In genomic region chr7:80186021-80186420, GRCm38 (mm10) we compare ENCODE assay signal across 8 mouse cellular contexts. TPM values are rescaled to one million over a fixed set of nuclear protein-coding genes. Genes with fewer than 3 reads are reported as not detected.
DNase-seq lines count a peak whose midpoint lies in the region; ATAC-seq and TF ChIP-seq lines count a peak whose summit lies in the region.

No protein-coding gene starts in this region.

- peak overlapping the region; percentile 86 for H3K27ac ChIP-seq in hindbrain, embryonic 11.5 days (ENCODE audit: low read depth, low read length)
- H3K27ac ChIP-seq in limb, embryonic 15.5 days, result no peak overlapping the region
- peak overlapping the region; percentile 41 for H3K27ac ChIP-seq in spleen, adult 2 months (ENCODE audit: insufficient read depth, low read length)

- no peaks in the 10 kb centered on the region for H3K9me3 ChIP-seq in hindbrain, embryonic 11.5 days (ENCODE audit: control insufficient read depth, low read length)
- H3K9me3 ChIP-seq in limb, embryonic 15.5 days, result no peaks in the 10 kb centered on the region

- H3K4me1 ChIP-seq in hindbrain, embryonic 11.5 days (replicated peaks; ENCODE audit: control insufficient read depth, insufficient read depth, low read length), result peaks cover 12% of the 10 kb centered on the region
- H3K4me1 ChIP-seq in limb, embryonic 15.5 days, result peaks cover 27% of the 10 kb centered on the region
- H3K4me1 ChIP-seq in spleen, adult 2 months (ENCODE audit: control insufficient read depth, insufficient read depth, insufficient read length), result peaks cover 40% of the 10 kb centered on the region

- H3K9ac ChIP-seq in hindbrain, embryonic 11.5 days (ENCODE audit: low read depth, low read length), result peak overlapping the region; percentile 66
- H3K9ac ChIP-seq in limb, embryonic 15.5 days, result no peak overlapping the region

- no peaks in the 10 kb centered on the region for H3K36me3 ChIP-seq in hindbrain, embryonic 11.5 days (ENCODE audit: control insufficient read depth, insufficient read depth, low read length)
- H3K36me3 ChIP-seq in limb, embryonic 15.5 days, result no peaks in the 10 kb centered on the region
- H3K36me3 ChIP-seq in spleen, adult 2 months (ENCODE audit: control insufficient read depth, insufficient read depth, low read length), result no peaks in the 10 kb centered on the region

- peak overlapping the region; percentile 44; the same call in 1 of the 2 replicates for H3K4me3 ChIP-seq in hindbrain, embryonic 11.5 days (ENCODE audit: low read depth, low read length)
- peak overlapping the region; percentile 50 for H3K4me3 ChIP-seq in limb, embryonic 15.5 days
- no peak overlapping the region for H3K4me3 ChIP-seq in spleen, adult 2 months (ENCODE audit: extremely low read depth, insufficient read depth, insufficient read length)

- H3K4me2 ChIP-seq in hindbrain, embryonic 11.5 days (replicated peaks; ENCODE audit: low read depth, low read length), result peak overlapping the region; percentile 70
- peak overlapping the region; percentile 85 for H3K4me2 ChIP-seq in limb, embryonic 15.5 days

- TF ChIP-seq CTCF in spleen, adult 2 months (IDR thresholded peaks at IDR 0.05; ENCODE audit: extremely low read depth, insufficient read depth, insufficient read length, insufficient replicate concordance), result no peak

- WGBS in hindbrain, embryonic 11.5 days, result 13% methylated on average over 8 of the region's 8 CpGs
- WGBS in limb, embryonic 15.5 days, result 28% methylated on average over 8 of the region's 8 CpGs
- 78% methylated on average over 8 of the region's 8 CpGs for WGBS in spleen, adult 2 months

- no peak for TF ChIP-seq POLR2A in spleen, adult 2 months (IDR thresholded peaks at IDR 0.05; ENCODE audit: low read depth, low read length)

- peak; percentile 53 to 72 for DNase-seq in urinary bladder, postnatal 36 days (ENCODE audit: low spot score in 2 of 2)
- DNase-seq in urinary bladder, adult 2 months (ENCODE audit: low spot score), result no peak
- DNase-seq in hindbrain, embryonic 11.5 days (ENCODE audit: low spot score), result peak; percentile 26
- no peak for DNase-seq in spleen, adult 2 months (ENCODE audit: low read depth in 1 of 2, low spot score in 2 of 2)
- DNase-seq in cerebellum, postnatal 36 days, result no peak
- no peak for DNase-seq in layer of hippocampus, adult 9-10 months (ENCODE audit: low spot score)

- peak; percentile 81 for ATAC-seq in erythroid progenitor cell, adult 5-6 weeks (replicated peaks; ENCODE audit: low FRiP score, poor library complexity, severe bottlenecking)
- ATAC-seq in hindbrain, embryonic 11.5 days (ENCODE audit: low FRiP score), result no peak
- no peak for ATAC-seq in limb, embryonic 15.5 days (ENCODE audit: insufficient number of reproducible peaks, low FRiP score, low TSS enrichment, low read depth)

- H3K27me3 ChIP-seq in hindbrain, embryonic 11.5 days (ENCODE audit: control insufficient read depth, insufficient read depth, low read length), result no peaks in the 10 kb centered on the region; the same call in 1 of the 2 replicates
- H3K27me3 ChIP-seq in limb, embryonic 15.5 days, result no peaks in the 10 kb centered on the region
- no peaks in the 10 kb centered on the region for H3K27me3 ChIP-seq in spleen, adult 2 months (ENCODE audit: control insufficient read depth, insufficient read depth, low read length)

RNA-seq across cellular contexts. Expression of gene Sema4b, which starts 0.6 kb away (rescaled TPM):
- polyA plus RNA-seq in urinary bladder, adult 2 months (2012; rRNA removed), result 15.8 and 27.2 TPM in 2 replicates
- 106 and 122 TPM in 2 replicates for total RNA-seq in erythroid progenitor cell, adult 5-6 weeks (2015; ENCODE audit: low replicate concordance)
- total RNA-seq in erythroid progenitor cell, adult 5-6 weeks (2017; ENCODE audit: low replicate concordance), result 105 and 126 TPM in 2 replicates
- polyA plus RNA-seq in hindbrain, embryonic 11.5 days (2014; fragmentation: Nextera tagmentation; extraction: Ambion mirVana), result 10.5 and 15.6 TPM in 2 replicates
- polyA plus RNA-seq in limb, embryonic 15.5 days (2015; fragmentation: Nextera tagmentation; extraction: Ambion mirVana), result 16.5 and 18.1 TPM in 2 replicates
- 69.5 and 81.3 TPM in 2 replicates for polyA plus RNA-seq in spleen, adult 2 months (2012; rRNA removed)

RNA-seq across cellular contexts. Expression of gene Cib1, which starts 46.6 kb away (rescaled TPM):
- polyA plus RNA-seq in urinary bladder, adult 2 months (2012; rRNA removed), result 66.1 and 85.6 TPM in 2 replicates
- total RNA-seq in erythroid progenitor cell, adult 5-6 weeks (2015; ENCODE audit: low replicate concordance), result 69.2 and 73.8 TPM in 2 replicates
- total RNA-seq in erythroid progenitor cell, adult 5-6 weeks (2017; ENCODE audit: low replicate concordance), result 70.2 and 70.4 TPM in 2 replicates
- 58.9 and 61.7 TPM in 2 replicates for polyA plus RNA-seq in hindbrain, embryonic 11.5 days (2014; fragmentation: Nextera tagmentation; extraction: Ambion mirVana)
- polyA plus RNA-seq in limb, embryonic 15.5 days (2015; fragmentation: Nextera tagmentation; extraction: Ambion mirVana), result 62.5 and 69.4 TPM in 2 replicates
- 117 and 118 TPM in 2 replicates for polyA plus RNA-seq in spleen, adult 2 months (2012; rRNA removed)

RNA-seq across cellular contexts. Expression of gene Gdpgp1, which starts 46.6 kb away (rescaled TPM):
- polyA plus RNA-seq in urinary bladder, adult 2 months (2012; rRNA removed), result 2.2 and 2.6 TPM in 2 replicates
- 1.3 and 5.4 TPM in 2 replicates for total RNA-seq in erythroid progenitor cell, adult 5-6 weeks (2015; ENCODE audit: low replicate concordance)
- total RNA-seq in erythroid progenitor cell, adult 5-6 weeks (2017; ENCODE audit: low replicate concordance), result 0.08 and 0.64 TPM in 2 replicates
- 5.0 and 5.6 TPM in 2 replicates for polyA plus RNA-seq in hindbrain, embryonic 11.5 days (2014; fragmentation: Nextera tagmentation; extraction: Ambion mirVana)
- polyA plus RNA-seq in limb, embryonic 15.5 days (2015; fragmentation: Nextera tagmentation; extraction: Ambion mirVana), result 3.2 and 3.8 TPM in 2 replicates
- polyA plus RNA-seq in spleen, adult 2 months (2012; rRNA removed), result 3.0 and 3.7 TPM in 2 replicates

Comparison
In these comparisons a context has a peak if more than half of its experiments do, and no peak if none do; other contexts are left out.
1. DNase-seq: peak in urinary bladder, postnatal 36 days (2 of 2) and hindbrain, embryonic 11.5 days (single experiment); none in urinary bladder, adult 2 months (single experiment), spleen, adult 2 months (0 of 2), cerebellum, postnatal 36 days (0 of 2) and layer of hippocampus, adult 9-10 months (single experiment).